Mouse (Mus musculus): ENCODE results near the gene Slc39a9. TPM values are rescaled to one million over a fixed set of nuclear protein-coding genes. Genes with fewer than 3 reads are reported as not detected.

Slc39a9 gene
- polyA plus RNA-seq, 1 experiment from 2014 or later = 9.5 TPM

- H3K36me3 ChIP-seq = no peaks in the 10 kb centered on the region
- H3K4me3 ChIP-seq (replicated peaks) = no peak overlapping the region
- H3K27ac ChIP-seq = no peak overlapping the region
- WGBS (ENCODE audit: insufficient replicate concordance) = 81% methylated on average over 3 of the region's 3 CpGs
- H3K4me2 ChIP-seq = no peak overlapping the region
- no peak overlapping the region for H3K9ac ChIP-seq
- ATAC-seq (ENCODE audit: low read depth) (no peak), DNase-seq (no peak)
- H3K4me1 ChIP-seq (replicated peaks) = peaks cover 22% of the 10 kb centered on the region
- H3K27me3 ChIP-seq = no peaks in the 10 kb centered on the region
- H3K9me3 ChIP-seq (replicated peaks) = no peaks in the 10 kb centered on the region
Measured at GRCm38 (mm10) chr12:80654659-80655025, 11.0 kb downstream of the Slc39a9 start.

- DNase-seq (no peak), ATAC-seq (ENCODE audit: low read depth) (peak; percentile 65)
- H3K4me3 ChIP-seq (replicated peaks) = no peak overlapping the region
Measured at GRCm38 (mm10) chr12:80658661-80659060, 15.0 kb downstream of the Slc39a9 start.

GRCm38 (mm10) chr12:80662322-80662721 lies 18.6 kb downstream of the Slc39a9 start:
- H3K27ac ChIP-seq = no peak overlapping the region
- H3K9ac ChIP-seq = no peak overlapping the region
- ATAC-seq (ENCODE audit: low read depth) = no peak
- 84% methylated on average over 10 of the region's 10 CpGs for WGBS (ENCODE audit: insufficient replicate concordance)
- peaks cover 31% of the 10 kb centered on the region for H3K4me1 ChIP-seq (replicated peaks)
- DNase-seq = no peak
- H3K36me3 ChIP-seq = peaks cover 24% of the 10 kb centered on the region
- no peak overlapping the region for H3K4me3 ChIP-seq (replicated peaks)
- no peak overlapping the region for H3K4me2 ChIP-seq
- H3K9me3 ChIP-seq (replicated peaks) = no peaks in the 10 kb centered on the region
- H3K27me3 ChIP-seq = no peaks in the 10 kb centered on the region

More at GRCm38 (mm10) chr12:80658661-80659060, 15.0 kb downstream of the Slc39a9 start:
- Histone ChIP-seq H3K27me3 (no peaks in the 10 kb centered on the region), H3K36me3 (peaks cover 10% of the 10 kb centered on the region), H3K9me3 (replicated peaks) (no peaks in the 10 kb centered on the region), H3K4me1 (replicated peaks) (peaks cover 30% of the 10 kb centered on the region), H3K27ac (no peak overlapping the region), H3K9ac (no peak overlapping the region), H3K4me2 (no peak overlapping the region)
- WGBS (ENCODE audit: insufficient replicate concordance) = 54% methylated on average over 6 of the region's 6 CpGs

GRCm38 (mm10) chr12:80663935-80664334 lies 20.3 kb downstream of the Slc39a9 start:
- no peaks in the 10 kb centered on the region for H3K9me3 ChIP-seq (replicated peaks)
- H3K4me1 ChIP-seq (replicated peaks) = peaks cover 23% of the 10 kb centered on the region
- DNase-seq (no peak), ATAC-seq (ENCODE audit: low read depth) (no peak)
- no peaks in the 10 kb centered on the region for H3K27me3 ChIP-seq
- no peak overlapping the region for H3K4me3 ChIP-seq (replicated peaks)
- peaks cover 30% of the 10 kb centered on the region for H3K36me3 ChIP-seq
- H3K27ac ChIP-seq = peak overlapping the region; percentile 51; the same call in 1 of the 2 replicates
- no peak overlapping the region for H3K9ac ChIP-seq
- no peak overlapping the region for H3K4me2 ChIP-seq
- 73% methylated on average over 2 of the region's 2 CpGs for WGBS (ENCODE audit: insufficient replicate concordance)

GRCm38 (mm10) chr12:80668391-80668790 lies 24.7 kb downstream of the Slc39a9 start:
- no peak overlapping the region for H3K27ac ChIP-seq

GRCm38 (mm10) chr12:80673170-80673569 lies 29.5 kb downstream of the Slc39a9 start:
- H3K4me1 ChIP-seq (replicated peaks) = no peaks in the 10 kb centered on the region
- H3K9ac ChIP-seq = no peak overlapping the region
- peak; percentile 66 for ATAC-seq (ENCODE audit: low read depth)
- no peak overlapping the region for H3K27ac ChIP-seq
- H3K4me3 ChIP-seq (replicated peaks) = no peak overlapping the region
- no peaks in the 10 kb centered on the region for H3K27me3 ChIP-seq
- no peak overlapping the region for H3K4me2 ChIP-seq
- peaks cover 48% of the 10 kb centered on the region for H3K36me3 ChIP-seq
- 12% methylated on average over 3 of the region's 3 CpGs for WGBS (ENCODE audit: insufficient replicate concordance)
- H3K9me3 ChIP-seq (replicated peaks) = no peaks in the 10 kb centered on the region
- DNase-seq = peak; percentile 33

More at GRCm38 (mm10) chr12:80668391-80668790, 24.7 kb downstream of the Slc39a9 start:
- H3K4me1 ChIP-seq (replicated peaks) = peaks cover 9% of the 10 kb centered on the region; the same call in 1 of the 2 replicates
- no peaks in the 10 kb centered on the region for H3K9me3 ChIP-seq (replicated peaks)
- 45% methylated on average over 2 of the region's 2 CpGs for WGBS (ENCODE audit: insufficient replicate concordance)
- no peak for DNase-seq
- ATAC-seq (ENCODE audit: low read depth) = no peak
- H3K36me3 ChIP-seq = peaks cover 31% of the 10 kb centered on the region
- H3K4me3 ChIP-seq (replicated peaks) = no peak overlapping the region
- no peak overlapping the region for H3K4me2 ChIP-seq
- H3K9ac ChIP-seq = no peak overlapping the region
- no peaks in the 10 kb centered on the region for H3K27me3 ChIP-seq

- no peak for DNase-seq
- peaks cover 15% of the 10 kb centered on the region for H3K36me3 ChIP-seq
- H3K4me1 ChIP-seq (replicated peaks) = peaks cover 29% of the 10 kb centered on the region
- WGBS (ENCODE audit: insufficient replicate concordance) = 58% methylated on average over 1 of the region's 1 CpGs
- no peaks in the 10 kb centered on the region for H3K9me3 ChIP-seq (replicated peaks)
- ATAC-seq (ENCODE audit: low read depth) = peak; percentile 31; the same call in 1 of the 2 replicates
- H3K27ac ChIP-seq = 0 out of 2 replicates have a peak overlapping the region, but pooled peaks have one; percentile 10
- H3K9ac ChIP-seq = no peak overlapping the region
- H3K4me2 ChIP-seq = no peak overlapping the region
- no peak overlapping the region for H3K4me3 ChIP-seq (replicated peaks)
- no peaks in the 10 kb centered on the region for H3K27me3 ChIP-seq
Measured at GRCm38 (mm10) chr12:80681340-80681739, 37.7 kb downstream of the Slc39a9 start.

GRCm38 (mm10) chr12:80683554-80683953 lies 39.9 kb downstream of the Slc39a9 start:
- H3K27ac ChIP-seq = peak overlapping the region; percentile 69
- ATAC-seq (ENCODE audit: low read depth) (peak; percentile 87), DNase-seq (peak; percentile 31)
- H3K4me2 ChIP-seq = peak overlapping the region; percentile 35; the same call in 1 of the 2 replicates
- 48% methylated on average over 3 of the region's 3 CpGs for WGBS (ENCODE audit: insufficient replicate concordance)
- peaks cover 5% of the 10 kb centered on the region; the same call in 1 of the 2 replicates for H3K36me3 ChIP-seq
- H3K27me3 ChIP-seq = no peaks in the 10 kb centered on the region
- peaks cover 29% of the 10 kb centered on the region for H3K4me1 ChIP-seq (replicated peaks)
- no peak overlapping the region for H3K9ac ChIP-seq
- no peak overlapping the region for H3K4me3 ChIP-seq (replicated peaks)
- H3K9me3 ChIP-seq (replicated peaks) = no peaks in the 10 kb centered on the region

GRCm38 (mm10) chr12:80684316-80684715 lies 40.6 kb downstream of the Slc39a9 start:
- H3K4me2 ChIP-seq = no peak overlapping the region
- ATAC-seq (ENCODE audit: low read depth) (no peak), DNase-seq (no peak)
- H3K27ac ChIP-seq = peak overlapping the region; percentile 69
- 0 out of 2 replicates have a peak, but pooled peaks cover 4% of the 10 kb centered on the region for H3K36me3 ChIP-seq
- no peak overlapping the region for H3K4me3 ChIP-seq (replicated peaks)
- no peak overlapping the region for H3K9ac ChIP-seq
- 0 out of 2 replicates have a peak, but pooled peaks cover 2% of the 10 kb centered on the region for H3K27me3 ChIP-seq
- no peaks in the 10 kb centered on the region for H3K9me3 ChIP-seq (replicated peaks)
- WGBS (ENCODE audit: insufficient replicate concordance) = 80% methylated on average over 3 of the region's 3 CpGs
- H3K4me1 ChIP-seq (replicated peaks) = peaks cover 29% of the 10 kb centered on the region

GRCm38 (mm10) chr12:80687788-80688211 lies 44.1 kb downstream of the Slc39a9 start:
- Histone ChIP-seq H3K4me3 (replicated peaks) (no peak overlapping the region), H3K4me1 (replicated peaks) (peaks cover 33% of the 10 kb centered on the region), H3K27me3 (peaks cover 34% of the 10 kb centered on the region), H3K9me3 (replicated peaks) (no peaks in the 10 kb centered on the region), H3K4me2 (no peak overlapping the region), H3K36me3 (no peaks in the 10 kb centered on the region), H3K9ac (no peak overlapping the region), H3K27ac (no peak overlapping the region)
- ATAC-seq (ENCODE audit: low read depth) (no peak), DNase-seq (no peak)
- WGBS (ENCODE audit: insufficient replicate concordance) = 68% methylated on average over 10 of the region's 10 CpGs

- WGBS (ENCODE audit: insufficient replicate concordance) = 56% methylated on average over 5 of the region's 5 CpGs
- no peak overlapping the region for H3K27ac ChIP-seq
- no peak for ATAC-seq (ENCODE audit: low read depth)
- no peaks in the 10 kb centered on the region for H3K9me3 ChIP-seq (replicated peaks)
- no peak overlapping the region for H3K4me2 ChIP-seq
- DNase-seq = no peak
- H3K4me1 ChIP-seq (replicated peaks) = peaks cover 20% of the 10 kb centered on the region
- peaks cover 53% of the 10 kb centered on the region for H3K27me3 ChIP-seq
- H3K9ac ChIP-seq = no peak overlapping the region
- H3K36me3 ChIP-seq = no peaks in the 10 kb centered on the region
- no peak overlapping the region for H3K4me3 ChIP-seq (replicated peaks)
Measured at GRCm38 (mm10) chr12:80689696-80690095, 46.0 kb downstream of the Slc39a9 start.

- no peak for ATAC-seq (ENCODE audit: low read depth)
Measured at GRCm38 (mm10) chr12:80691671-80692091, 48.0 kb downstream of the Slc39a9 start.

More at GRCm38 (mm10) chr12:80691671-80692091, 48.0 kb downstream of the Slc39a9 start:
- Histone ChIP-seq H3K4me3 (replicated peaks) (no peak overlapping the region), H3K9me3 (replicated peaks) (no peaks in the 10 kb centered on the region), H3K9ac (no peak overlapping the region), H3K27me3 (peaks cover 63% of the 10 kb centered on the region), H3K27ac (no peak overlapping the region), H3K4me1 (replicated peaks) (peaks cover 18% of the 10 kb centered on the region), H3K4me2 (peak overlapping the region; percentile 65), H3K36me3 (no peaks in the 10 kb centered on the region)
- WGBS (ENCODE audit: insufficient replicate concordance) = 19% methylated on average over 12 of the region's 12 CpGs
- no peak for DNase-seq

Data from liver, embryonic 13.5 days (tissue).